Mouse (Mus musculus) kidney, embryonic 16.5 days (tissue): ENCODE results near the gene Perm1. TPM values are rescaled to one million over a fixed set of nuclear protein-coding genes. Genes with fewer than 3 reads are reported as not detected.

Experiments
- ATAC-seq: fragments of 200-750 bp; cut with Nextera tagmentation; 2 replicates; pipeline ENCODE4 v1.8.0; 2017; ENCODE audit warnings: moderate TSS enrichment; ENCODE audit not compliant: low FRiP score, low TSS enrichment
- H3K27ac ChIP-seq: fragments of 300-500 bp; sonication (generic); 2 replicates; pipeline ENCODE4 v1.5.1; 2014; ENCODE audit warnings: low read length
- H3K27me3 ChIP-seq: fragments of 300-500 bp; sonication (generic); 2 replicates; pipeline ENCODE4 v1.6.1; 2014; ENCODE audit warnings: low read length, control low read depth, mixed read lengths; ENCODE audit not compliant: insufficient read depth
- H3K36me3 ChIP-seq: fragments of 300-500 bp; sonication (generic); 2 replicates; pipeline ENCODE4 v1.6.1; 2014; ENCODE audit warnings: low read length, control low read depth, mixed read lengths; ENCODE audit not compliant: insufficient read depth
- H3K4me1 ChIP-seq: fragments of 300-500 bp; sonication (generic); 2 replicates; pipeline ENCODE4 v1.6.1; 2014; ENCODE audit warnings: low read length, control low read depth, mixed read lengths; ENCODE audit not compliant: insufficient read depth
- H3K4me2 ChIP-seq: fragments of 300-500 bp; sonication (generic); replicated peaks from 2 replicates; pipeline ENCODE4 v1.6.1; 2014; ENCODE audit warnings: low read depth, low read length
- H3K4me3 ChIP-seq: fragments of 300-500 bp; sonication (generic); 2 replicates; pipeline ENCODE4 v1.5.1; 2014; ENCODE audit warnings: mild to moderate bottlenecking, low read length
- H3K9ac ChIP-seq: fragments of 300-500 bp; sonication (generic); replicated peaks from 2 replicates; pipeline ENCODE4 v1.6.1; 2014; ENCODE audit warnings: low read length
- H3K9me3 ChIP-seq: fragments of 300-500 bp; sonication (generic); 2 replicates; pipeline ENCODE4 v1.6.1; 2016; ENCODE audit warnings: low read length, control low read depth
- WGBS: fragments of 180-500 bp; shearing (Covaris S2); extraction: QIAGEN DNeasy Blood & Tissue Kit; methylation state at CpG from one replicate; pipeline ENCODE4 v1.1.7; 2014; 5-methylcytosine and 5-hydroxymethylcytosine counted together
- microRNA-seq: library from miRNA; unstranded; fragments of <30 nt; microRNA quantifications from one replicate; pipeline ENCODE4, GENCODE M21; 2016
- polyA plus RNA-seq: library from polyadenylated mRNA; unstranded; fragments of >200 nt; fragmentation: Nextera tagmentation; extraction: Ambion mirVana; gene quantifications from 2 replicates; pipeline ENCODE4 v1.2.1, GENCODE M21; 2015

Perm1 gene
- polyA plus RNA-seq, 1 experiment from 2014 or later = 0.70 TPM

DNA sequence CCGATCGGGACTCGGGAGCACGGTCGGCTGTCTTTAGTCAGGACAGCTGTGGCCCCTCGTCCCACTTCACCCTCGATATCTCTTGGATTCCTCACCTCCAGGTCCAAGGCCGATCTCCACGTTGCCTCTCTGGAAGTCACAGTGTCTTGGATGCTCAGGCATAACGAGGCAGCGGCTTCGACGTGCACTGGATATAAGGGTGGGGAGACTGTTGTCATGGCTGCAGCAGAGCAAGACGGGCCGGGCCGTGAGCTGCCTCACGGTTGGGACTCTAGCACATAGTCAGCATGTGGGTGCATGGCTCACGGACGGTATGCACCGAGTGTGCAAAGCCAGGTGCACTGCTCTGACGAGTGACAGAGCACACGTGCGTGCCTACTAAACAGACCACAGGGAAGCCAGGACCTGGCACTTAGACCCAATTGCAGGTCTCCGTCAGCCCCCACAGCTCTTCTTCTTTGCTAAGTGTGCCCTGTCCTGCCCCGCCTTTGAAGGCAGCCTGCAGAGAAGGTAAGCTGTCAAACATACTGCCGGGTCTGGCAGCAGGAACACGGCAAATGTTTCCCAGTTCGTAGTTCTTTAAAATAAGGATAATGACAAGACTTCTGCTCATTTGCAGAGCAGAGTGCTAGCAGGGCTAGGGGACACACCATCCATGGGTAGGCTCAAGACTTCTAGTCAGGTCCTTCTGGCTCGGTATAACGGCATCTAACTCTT is 38.9 kb downstream of the Perm1 start:
- no peaks in the 10 kb centered on the region for H3K9me3 ChIP-seq
- ATAC-seq = peak; percentile 74
- H3K4me2 ChIP-seq = peak overlapping the region; percentile 30
- H3K27me3 ChIP-seq = peaks cover 27% of the 10 kb centered on the region
- H3K36me3 ChIP-seq = no peaks in the 10 kb centered on the region
- H3K27ac ChIP-seq = no peak overlapping the region
- H3K9ac ChIP-seq = no peak overlapping the region
- H3K4me3 ChIP-seq = peak overlapping the region; percentile 7
- H3K4me1 ChIP-seq = peaks cover 11% of the 10 kb centered on the region
- 2% methylated on average over 30 of the region's 30 CpGs for WGBS

- Histone ChIP-seq H3K4me1 (peaks cover 11% of the 10 kb centered on the region), H3K4me3 (peak within 1 kb of the TSS; percentile 7; the same call in 1 of the 2 replicates), H3K27ac (no peak within 1 kb of the TSS), H3K36me3 (no peaks in the 10 kb centered on the region), H3K4me2 (peak within 1 kb of the TSS; percentile 30), H3K27me3 (peaks cover 27% of the 10 kb centered on the region), H3K9me3 (no peaks in the 10 kb centered on the region), H3K9ac (no peak within 1 kb of the TSS)
- 5% methylated on average over 26 of the region's 26 CpGs for WGBS
- peak; percentile 55; the same call in 1 of the 2 replicates for ATAC-seq
Measured at GRCm38 (mm10) chr4:156255078-156255839, 39.6 kb downstream of the Perm1 start, which contains the start of gene Samd11. Gene Samd11 (minus strand): TSS chr4:156255657.

Small RNAs within 50 kb of the gene (microRNA-seq; reads per million reads assigned to microRNA genes)
- gene Mir7658 = 1.1 reads per million

Other genes starting within 250 kb of the Perm1 start
- gene B3galt6, start 223.2 kb upstream of the Perm1 start, polyA plus RNA-seq = 18.0 and 18.7 TPM in 2 replicates
- 173 and 182 TPM in 2 replicates for gene Sdf4, start 223.0 kb upstream of the Perm1 start, polyA plus RNA-seq
- 0.90 and 1.2 TPM in 2 replicates for gene Tnfrsf4, start 202.0 kb upstream of the Perm1 start, polyA plus RNA-seq
- gene Tnfrsf18, start 189.7 kb upstream of the Perm1 start, polyA plus RNA-seq = 1.3 and 2.5 TPM in 2 replicates
- 7.4 and 10.1 TPM in 2 replicates for gene Ttll10, start 156.5 kb upstream of the Perm1 start, polyA plus RNA-seq
- 48.3 and 48.7 TPM in 2 replicates for gene 9430015G10Rik, start 105.9 kb upstream of the Perm1 start, polyA plus RNA-seq
- gene Rnf223, start 85.4 kb upstream of the Perm1 start, polyA plus RNA-seq = 0.19 and 0.32 TPM in 2 replicates
- gene Agrn, start 18.4 kb upstream of the Perm1 start, polyA plus RNA-seq = 109 and 111 TPM in 2 replicates
- 2.2 and 2.8 TPM in 2 replicates for gene Isg15, start 15.1 kb upstream of the Perm1 start, polyA plus RNA-seq
- 8.1 and 8.7 TPM in 2 replicates for gene AW011738, start 12.6 kb upstream of the Perm1 start, polyA plus RNA-seq
- gene Plekhn1, start 19.0 kb downstream of the Perm1 start, polyA plus RNA-seq = 22.3 and 24.1 TPM in 2 replicates
- gene Noc2l, start 20.1 kb downstream of the Perm1 start, polyA plus RNA-seq = 70.2 and 81.1 TPM in 2 replicates
- gene Samd11, start 39.8 kb downstream of the Perm1 start, polyA plus RNA-seq = 0.39 and 0.69 TPM in 2 replicates
- not detected in 2 replicates for gene Vmn2r-ps159, start 115.2 kb downstream of the Perm1 start, polyA plus RNA-seq